Mouse (Mus musculus): ENCODE measurements around the gene Glp1r. TPM values are rescaled to one million over a fixed set of nuclear protein-coding genes. Genes with fewer than 3 reads are reported as not detected.

Glp1r gene
- polyA plus RNA-seq, 1 experiment from 2014 or later = 0.44 TPM

- no peak for ATAC-seq
- WGBS = 66% methylated on average over 2 of the region's 2 CpGs
- H3K9ac ChIP-seq = no peak overlapping the region
- no peak overlapping the region for H3K4me3 ChIP-seq (replicated peaks)
- H3K4me2 ChIP-seq (replicated peaks) = no peak overlapping the region
- H3K9me3 ChIP-seq = no peaks in the 10 kb centered on the region
- H3K4me1 ChIP-seq (replicated peaks) = no peaks in the 10 kb centered on the region
- no peak overlapping the region for H3K27ac ChIP-seq
- H3K36me3 ChIP-seq = no peaks in the 10 kb centered on the region
- H3K27me3 ChIP-seq (replicated peaks) = no peaks in the 10 kb centered on the region
Measured at GRCm38 (mm10) chr17:30977290-30977689, 75.7 kb downstream of the Glp1r start.

GRCm38 (mm10) chr17:30978556-30978955 lies 76.9 kb downstream of the Glp1r start:
- 60% methylated on average over 10 of the region's 10 CpGs for WGBS
- no peak overlapping the region for H3K27ac ChIP-seq
- no peaks in the 10 kb centered on the region for H3K9me3 ChIP-seq
- no peaks in the 10 kb centered on the region for H3K27me3 ChIP-seq (replicated peaks)
- no peak overlapping the region for H3K4me2 ChIP-seq (replicated peaks)
- ATAC-seq = no peak
- H3K36me3 ChIP-seq = no peaks in the 10 kb centered on the region
- H3K4me1 ChIP-seq (replicated peaks) = no peaks in the 10 kb centered on the region
- no peak overlapping the region for H3K9ac ChIP-seq
- H3K4me3 ChIP-seq (replicated peaks) = no peak overlapping the region

- 72% methylated on average over 4 of the region's 4 CpGs for WGBS
- Histone ChIP-seq H3K27me3 (replicated peaks) (no peaks in the 10 kb centered on the region), H3K9me3 (no peaks in the 10 kb centered on the region), H3K4me1 (replicated peaks) (no peaks in the 10 kb centered on the region), H3K27ac (no peak overlapping the region), H3K36me3 (no peaks in the 10 kb centered on the region), H3K9ac (no peak overlapping the region), H3K4me2 (replicated peaks) (no peak overlapping the region), H3K4me3 (replicated peaks) (no peak overlapping the region)
- ATAC-seq = no peak
Measured at GRCm38 (mm10) chr17:30983521-30983920, 81.9 kb downstream of the Glp1r start.

GRCm38 (mm10) chr17:30990254-30990653 lies 88.6 kb downstream of the Glp1r start:
- Histone ChIP-seq H3K9me3 (no peaks in the 10 kb centered on the region), H3K4me3 (replicated peaks) (no peak overlapping the region), H3K27ac (no peak overlapping the region), H3K9ac (no peak overlapping the region), H3K36me3 (no peaks in the 10 kb centered on the region), H3K4me2 (replicated peaks) (no peak overlapping the region), H3K4me1 (replicated peaks) (no peaks in the 10 kb centered on the region), H3K27me3 (replicated peaks) (no peaks in the 10 kb centered on the region)
- ATAC-seq = no peak
- WGBS = 62% methylated on average over 10 of the region's 10 CpGs

Other genes starting within 250 kb of the Glp1r start
- 0.06 TPM in 1 of 2 replicates, not detected in the other for gene Umodl1, start 52.8 kb downstream of the Glp1r start, polyA plus RNA-seq (2015; fragmentation: Nextera tagmentation; extraction: Ambion mirVana)
- 5.8 and 6.2 TPM in 2 replicates for gene Abcg1, start 155.9 kb downstream of the Glp1r start, polyA plus RNA-seq (2015; fragmentation: Nextera tagmentation; extraction: Ambion mirVana)
- 710 and 905 TPM in 2 replicates for gene Tff3, start 227.8 kb downstream of the Glp1r start, polyA plus RNA-seq (2015; fragmentation: Nextera tagmentation; extraction: Ambion mirVana)
- 2.5 and 7.8 TPM in 2 replicates for gene Tff2, start 242.5 kb downstream of the Glp1r start, polyA plus RNA-seq (2015; fragmentation: Nextera tagmentation; extraction: Ambion mirVana)

All from intestine, embryonic 15.5 days (tissue).